ENCODE assay signal across 8 mouse cellular contexts in the genomic region with DNA sequence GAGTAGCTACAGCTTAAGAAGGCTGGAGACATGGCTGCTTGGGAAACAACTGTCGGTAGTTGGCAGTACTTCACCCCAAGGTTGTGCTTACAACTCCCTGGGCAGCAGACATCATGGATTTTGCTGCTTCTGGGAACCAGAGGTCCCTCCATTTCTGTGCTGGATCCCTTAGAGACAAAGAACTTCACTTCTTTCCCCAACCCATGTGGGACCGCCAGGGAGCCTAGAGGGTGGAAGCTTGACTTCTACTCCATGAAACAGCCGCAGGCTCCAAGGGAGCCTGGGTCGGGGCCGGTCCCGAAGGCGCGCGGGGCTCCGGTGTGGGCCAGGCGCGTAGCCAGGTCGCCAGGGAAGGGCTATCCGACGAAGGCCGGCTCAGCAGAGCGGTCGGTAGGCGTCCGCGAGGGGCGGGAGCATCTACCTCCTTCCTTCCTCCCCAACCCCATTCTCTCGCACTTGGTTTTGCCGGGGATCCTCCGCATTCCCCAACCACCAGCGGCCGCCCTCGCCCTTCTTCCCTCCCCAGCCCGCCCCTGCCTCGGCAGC. TPM values are rescaled to one million over a fixed set of nuclear protein-coding genes. Genes with fewer than 3 reads are reported as not detected.
DNase-seq lines count a peak whose midpoint lies in the region; ATAC-seq and TF ChIP-seq lines count a peak whose summit lies in the region.

No protein-coding gene starts in this region.

- TF ChIP-seq EP300 in MEL (IDR thresholded peaks at IDR 0.05; ENCODE audit: low read depth in 1 of 2, low read length in 2 of 2), result peak in 1 of 2 experiments; percentile 9; a peak in 1 of 4 replicates
- no peak for TF ChIP-seq EP300 in stomach, postnatal 0 days (optimal IDR thresholded peaks at IDR 0.05)

- H3K9ac ChIP-seq in MEL (ENCODE audit: control insufficient read depth, low read depth, low read length, poor library complexity, severe bottlenecking), result peak overlapping the region; percentile 84
- H3K9ac ChIP-seq in hindbrain, embryonic 16.5 days (ENCODE audit: low read depth, low read length), result peak overlapping the region; percentile 99
- peak overlapping the region; percentile 97 for H3K9ac ChIP-seq in limb, embryonic 11.5 days (ENCODE audit: low read length)
- peak overlapping the region; percentile 99 for H3K9ac ChIP-seq in midbrain, embryonic 12.5 days (replicated peaks)
- peak overlapping the region; percentile 98 for H3K9ac ChIP-seq in stomach, postnatal 0 days (ENCODE audit: low read length)

- peaks cover 18 to 44% of the 10 kb centered on the region in 2 experiments for H3K4me1 ChIP-seq in MEL (ENCODE audit: control insufficient read depth in 1 of 2, insufficient read depth in 2 of 2, low read length in 2 of 2)
- peaks cover 30% of the 10 kb centered on the region for H3K4me1 ChIP-seq in hindbrain, embryonic 16.5 days (ENCODE audit: control insufficient read depth, insufficient read depth, low read depth, low read length)
- H3K4me1 ChIP-seq in limb, embryonic 11.5 days (ENCODE audit: control insufficient read depth, insufficient read depth, low read length), result peaks cover 10% of the 10 kb centered on the region
- peaks cover 37% of the 10 kb centered on the region for H3K4me1 ChIP-seq in midbrain, embryonic 12.5 days
- 0 out of 2 replicates have a peak, but pooled peaks cover 3% of the 10 kb centered on the region for H3K4me1 ChIP-seq in stomach, postnatal 0 days (replicated peaks; ENCODE audit: control insufficient read depth, insufficient read depth)

- ATAC-seq in hindbrain, embryonic 16.5 days, result peak; percentile 67
- peak; percentile 61 for ATAC-seq in limb, embryonic 11.5 days (ENCODE audit: insufficient number of reproducible peaks, low FRiP score, low TSS enrichment, low read depth)
- peak; percentile 61 for ATAC-seq in midbrain, embryonic 12.5 days (ENCODE audit: low FRiP score, low read depth)
- peak; percentile 69 for ATAC-seq in stomach, postnatal 0 days (ENCODE audit: low FRiP score, low TSS enrichment)

- WGBS in hindbrain, embryonic 16.5 days, result 0% methylated on average over 22 of the region's 30 CpGs
- 0% methylated on average over 28 of the region's 30 CpGs for WGBS in limb, embryonic 11.5 days
- 0% methylated on average over 23 of the region's 30 CpGs for WGBS in midbrain, embryonic 12.5 days
- under 1% methylated on average over 23 of the region's 30 CpGs for WGBS in stomach, postnatal 0 days

- TF ChIP-seq RAD21 in MEL (IDR thresholded peaks at IDR 0.05; ENCODE audit: low read depth, low read length), result no peak

- DNase-seq in 416B (ENCODE audit: low read depth) (peak; percentile 80), MEL (ENCODE audit: low read depth, low spot score) (peak; percentile 85)
- peak; percentile 89 for DNase-seq in cerebellum, adult 9-11 months
- DNase-seq in frontal cortex, postnatal 36 days (ENCODE audit: low spot score in 2 of 2), result peak; percentile 78 to 80
- no peak for DNase-seq in limb, embryonic 11.5 days (ENCODE audit: low spot score)
- no peak for DNase-seq in stomach, postnatal 0 days (ENCODE audit: low spot score)

- no peaks in the 10 kb centered on the region for H3K27me3 ChIP-seq in MEL (ENCODE audit: control insufficient read depth in 1 of 2, insufficient read depth in 2 of 2, low read length in 2 of 2)
- H3K27me3 ChIP-seq in hindbrain, embryonic 16.5 days (replicated peaks; ENCODE audit: control insufficient read depth, insufficient read depth, low read length), result no peaks in the 10 kb centered on the region
- H3K27me3 ChIP-seq in limb, embryonic 11.5 days (ENCODE audit: control insufficient read depth, insufficient read depth, low read length), result no peaks in the 10 kb centered on the region
- H3K27me3 ChIP-seq in midbrain, embryonic 12.5 days, result no peaks in the 10 kb centered on the region
- no peaks in the 10 kb centered on the region for H3K27me3 ChIP-seq in stomach, postnatal 0 days (ENCODE audit: control insufficient read depth, insufficient read depth, low read length)

- H3K9me3 ChIP-seq in MEL (replicated peaks; ENCODE audit: insufficient read depth, low read length), result no peaks in the 10 kb centered on the region
- no peaks in the 10 kb centered on the region for H3K9me3 ChIP-seq in hindbrain, embryonic 16.5 days (ENCODE audit: control insufficient read depth, low read length)
- H3K9me3 ChIP-seq in limb, embryonic 11.5 days (ENCODE audit: control insufficient read depth, low read length), result no peaks in the 10 kb centered on the region
- no peaks in the 10 kb centered on the region for H3K9me3 ChIP-seq in midbrain, embryonic 12.5 days
- no peaks in the 10 kb centered on the region for H3K9me3 ChIP-seq in stomach, postnatal 0 days (ENCODE audit: control insufficient read depth, low read length)

- H3K79me2 ChIP-seq in MEL (ENCODE audit: control insufficient read depth, insufficient read depth, low read length, poor library complexity), result peaks cover 45% of the 10 kb centered on the region

- H3K4me2 ChIP-seq in hindbrain, embryonic 16.5 days (ENCODE audit: low read length), result peak overlapping the region; percentile 75
- H3K4me2 ChIP-seq in limb, embryonic 11.5 days (ENCODE audit: low read depth, severe bottlenecking), result peak overlapping the region; percentile 88
- H3K4me2 ChIP-seq in midbrain, embryonic 12.5 days (replicated peaks), result peak overlapping the region; percentile 99
- H3K4me2 ChIP-seq in stomach, postnatal 0 days (replicated peaks; ENCODE audit: low read depth), result peak overlapping the region; percentile 82

- peak overlapping the region; percentile 65 to 90 for H3K4me3 ChIP-seq in MEL (ENCODE audit: control insufficient read depth in 1 of 2, insufficient read depth in 1 of 2, low read depth in 2 of 2, low read length in 2 of 2)
- H3K4me3 ChIP-seq in hindbrain, embryonic 16.5 days (ENCODE audit: low read length), result peak overlapping the region; percentile 74
- peak overlapping the region; percentile 100 for H3K4me3 ChIP-seq in limb, embryonic 11.5 days (ENCODE audit: low read depth, low read length)
- H3K4me3 ChIP-seq in midbrain, embryonic 12.5 days, result peak overlapping the region; percentile 85
- H3K4me3 ChIP-seq in stomach, postnatal 0 days (ENCODE audit: low read depth, low read length), result peak overlapping the region; percentile 100

- peaks cover 10 to 44% of the 10 kb centered on the region in 2 experiments for H3K36me3 ChIP-seq in MEL (ENCODE audit: control insufficient read depth in 1 of 2, insufficient read depth in 2 of 2, low read length in 2 of 2)
- H3K36me3 ChIP-seq in hindbrain, embryonic 16.5 days (ENCODE audit: control insufficient read depth, insufficient read depth, low read length), result no peaks in the 10 kb centered on the region
- peaks cover 8% of the 10 kb centered on the region; the same call in 1 of the 2 replicates for H3K36me3 ChIP-seq in limb, embryonic 11.5 days (ENCODE audit: control insufficient read depth, insufficient read depth, low read length)
- peaks cover 7% of the 10 kb centered on the region for H3K36me3 ChIP-seq in midbrain, embryonic 12.5 days
- H3K36me3 ChIP-seq in stomach, postnatal 0 days (ENCODE audit: control insufficient read depth, insufficient read depth, low read length), result peaks cover 3% of the 10 kb centered on the region; the same call in 1 of the 2 replicates

- peak overlapping the region; percentile 88 for H3K27ac ChIP-seq in MEL (ENCODE audit: control insufficient read depth, low read depth, low read length)
- H3K27ac ChIP-seq in hindbrain, embryonic 16.5 days (ENCODE audit: low read depth, low read length), result peak overlapping the region; percentile 100
- peak overlapping the region; percentile 100 for H3K27ac ChIP-seq in limb, embryonic 11.5 days (replicated peaks; ENCODE audit: low read depth, low read length)
- H3K27ac ChIP-seq in midbrain, embryonic 12.5 days (replicated peaks), result peak overlapping the region; percentile 99
- H3K27ac ChIP-seq in stomach, postnatal 0 days (replicated peaks), result peak overlapping the region; percentile 100

- TF ChIP-seq CTCF in MEL (IDR thresholded peaks at IDR 0.05 in 2 of 3, conservative IDR thresholded peaks at IDR 0.05 in 1 of 3; ENCODE audit: control insufficient read depth in 1 of 3, insufficient read depth in 1 of 3, low read depth in 2 of 3, low read length in 3 of 3, poor library complexity in 1 of 3, severe bottlenecking in 1 of 3), result peak in 2 of 3 experiments; percentile 10 to 20; a peak in 1 of 6 replicates
- TF ChIP-seq CTCF in stomach, postnatal 0 days (IDR thresholded peaks at IDR 0.05; ENCODE audit: low read depth), result peak; percentile 59

- no peak; a peak in 1 of 4 replicates for TF ChIP-seq POLR2A in MEL (IDR thresholded peaks at IDR 0.05; ENCODE audit: control insufficient read depth in 1 of 2, insufficient read depth in 1 of 2, low read depth in 1 of 2, low read length in 2 of 2, poor library complexity in 1 of 2)

RNA-seq across cellular contexts. Expression of a gene that starts 0.8 kb away (rescaled TPM):
- total RNA-seq in MEL (2012; rRNA removed), result 35.0 and 37.1 TPM in 2 replicates
- polyA plus RNA-seq in MEL (2012; ENCODE audit: insufficient read depth in 1 of 2, insufficient read length in 2 of 2, low read depth in 1 of 2, low replicate concordance in 2 of 2, missing spikeins in 1 of 2), result 10 to 100 TPM in 1 of 2 experiments, not detected in 1; 49.4 TPM
- 28.2 and 28.6 TPM in 2 replicates for polyA plus RNA-seq in hindbrain, embryonic 16.5 days (2015; fragmentation: Nextera tagmentation; extraction: Ambion mirVana)
- 24.6 and 25.6 TPM in 2 replicates for polyA plus RNA-seq in limb, embryonic 11.5 days (2014; fragmentation: Nextera tagmentation; extraction: Ambion mirVana)
- 38.6 and 42.4 TPM in 2 replicates for polyA plus RNA-seq in midbrain, embryonic 12.5 days (2016; fragmentation: Nextera tagmentation; extraction: Ambion mirVana)
- 11.3 and 13.8 TPM in 2 replicates for polyA plus RNA-seq in stomach, postnatal 0 days (2015; fragmentation: Nextera tagmentation; extraction: Ambion mirVana)

RNA-seq across cellular contexts. Expression of a gene that starts 10.2 kb away (rescaled TPM):
- 18.2 and 20.9 TPM in 2 replicates for total RNA-seq in MEL (2012; rRNA removed)
- 10 to 100 TPM; 58.6 to 61.0 TPM for polyA plus RNA-seq in MEL (2012; ENCODE audit: insufficient read depth in 1 of 2, insufficient read length in 2 of 2, low read depth in 1 of 2, low replicate concordance in 2 of 2, missing spikeins in 1 of 2)
- 41.7 and 49.2 TPM in 2 replicates for polyA plus RNA-seq in hindbrain, embryonic 16.5 days (2015; fragmentation: Nextera tagmentation; extraction: Ambion mirVana)
- polyA plus RNA-seq in limb, embryonic 11.5 days (2014; fragmentation: Nextera tagmentation; extraction: Ambion mirVana), result 44.9 and 51.1 TPM in 2 replicates
- polyA plus RNA-seq in midbrain, embryonic 12.5 days (2016; fragmentation: Nextera tagmentation; extraction: Ambion mirVana), result 65.5 and 74.2 TPM in 2 replicates
- 12.4 and 14.8 TPM in 2 replicates for polyA plus RNA-seq in stomach, postnatal 0 days (2015; fragmentation: Nextera tagmentation; extraction: Ambion mirVana)

RNA-seq across cellular contexts. Expression of a gene that starts 19.4 kb away (rescaled TPM):
- 1.9 and 2.0 TPM in 2 replicates for total RNA-seq in MEL (2012; rRNA removed)
- 1 to 10 TPM in 1 of 2 experiments, not detected in 1; 5.6 TPM for polyA plus RNA-seq in MEL (2012; ENCODE audit: insufficient read depth in 1 of 2, insufficient read length in 2 of 2, low read depth in 1 of 2, low replicate concordance in 2 of 2, missing spikeins in 1 of 2)
- 4.9 and 5.6 TPM in 2 replicates for polyA plus RNA-seq in hindbrain, embryonic 16.5 days (2015; fragmentation: Nextera tagmentation; extraction: Ambion mirVana)
- 1.0 and 1.1 TPM in 2 replicates for polyA plus RNA-seq in limb, embryonic 11.5 days (2014; fragmentation: Nextera tagmentation; extraction: Ambion mirVana)
- polyA plus RNA-seq in midbrain, embryonic 12.5 days (2016; fragmentation: Nextera tagmentation; extraction: Ambion mirVana), result 1.2 and 1.5 TPM in 2 replicates
- polyA plus RNA-seq in stomach, postnatal 0 days (2015; fragmentation: Nextera tagmentation; extraction: Ambion mirVana), result 7.5 and 7.9 TPM in 2 replicates

RNA-seq across cellular contexts. Expression of a gene that starts 42.0 kb away (rescaled TPM):
- total RNA-seq in MEL (2012; rRNA removed), result 0.46 and 0.58 TPM in 2 replicates
- 1 to 10 TPM in 1 of 2 experiments, not detected in 1; 1.4 TPM for polyA plus RNA-seq in MEL (2012; ENCODE audit: insufficient read depth in 1 of 2, insufficient read length in 2 of 2, low read depth in 1 of 2, low replicate concordance in 2 of 2, missing spikeins in 1 of 2)
- 11.6 and 13.0 TPM in 2 replicates for polyA plus RNA-seq in hindbrain, embryonic 16.5 days (2015; fragmentation: Nextera tagmentation; extraction: Ambion mirVana)
- polyA plus RNA-seq in limb, embryonic 11.5 days (2014; fragmentation: Nextera tagmentation; extraction: Ambion mirVana), result 2.2 and 2.8 TPM in 2 replicates
- 3.0 and 3.1 TPM in 2 replicates for polyA plus RNA-seq in midbrain, embryonic 12.5 days (2016; fragmentation: Nextera tagmentation; extraction: Ambion mirVana)
- 6.9 and 7.7 TPM in 2 replicates for polyA plus RNA-seq in stomach, postnatal 0 days (2015; fragmentation: Nextera tagmentation; extraction: Ambion mirVana)

RNA-seq across cellular contexts. Expression of a gene that starts 54.1 kb away (rescaled TPM):
- total RNA-seq in MEL (2012; rRNA removed), result 22.0 and 29.6 TPM in 2 replicates
- 10 to 100 TPM in 1 of 2 experiments, not detected in 1; 50.9 TPM for polyA plus RNA-seq in MEL (2012; ENCODE audit: insufficient read depth in 1 of 2, insufficient read length in 2 of 2, low read depth in 1 of 2, low replicate concordance in 2 of 2, missing spikeins in 1 of 2)
- polyA plus RNA-seq in hindbrain, embryonic 16.5 days (2015; fragmentation: Nextera tagmentation; extraction: Ambion mirVana), result 127 and 144 TPM in 2 replicates
- 16.5 and 17.7 TPM in 2 replicates for polyA plus RNA-seq in limb, embryonic 11.5 days (2014; fragmentation: Nextera tagmentation; extraction: Ambion mirVana)
- polyA plus RNA-seq in midbrain, embryonic 12.5 days (2016; fragmentation: Nextera tagmentation; extraction: Ambion mirVana), result 45.3 and 47.6 TPM in 2 replicates
- polyA plus RNA-seq in stomach, postnatal 0 days (2015; fragmentation: Nextera tagmentation; extraction: Ambion mirVana), result 24.0 and 24.5 TPM in 2 replicates

Comparison
In these comparisons a context has a peak if more than half of its experiments do, and no peak if none do; other contexts are left out.
1. DNase-seq: peak in 416B (single experiment), MEL (single experiment), cerebellum, adult 9-11 months (single experiment) and frontal cortex, postnatal 36 days (2 of 2); none in limb, embryonic 11.5 days (single experiment) and stomach, postnatal 0 days (single experiment).
2. Peak in every context shown above with its lines, with median percentiles within 50 percentile points of each other: H3K27ac ChIP-seq, H3K4me3 ChIP-seq, H3K9ac ChIP-seq, ATAC-seq and H3K4me2 ChIP-seq.